Mouse (Mus musculus): ENCODE data around the gene Derl3. TPM values are rescaled to one million over a fixed set of nuclear protein-coding genes. Genes with fewer than 3 reads are reported as not detected.

Derl3 gene
- polyA plus RNA-seq, 1 experiment = 0.36 TPM

- TF ChIP-seq GATA1 (IDR thresholded peaks at IDR 0.05; ENCODE audit: low read length) = no peak
Measured at GRCm38 (mm10) chr10:75889406-75890153, 3.6 kb upstream of the Derl3 start.

DNA sequence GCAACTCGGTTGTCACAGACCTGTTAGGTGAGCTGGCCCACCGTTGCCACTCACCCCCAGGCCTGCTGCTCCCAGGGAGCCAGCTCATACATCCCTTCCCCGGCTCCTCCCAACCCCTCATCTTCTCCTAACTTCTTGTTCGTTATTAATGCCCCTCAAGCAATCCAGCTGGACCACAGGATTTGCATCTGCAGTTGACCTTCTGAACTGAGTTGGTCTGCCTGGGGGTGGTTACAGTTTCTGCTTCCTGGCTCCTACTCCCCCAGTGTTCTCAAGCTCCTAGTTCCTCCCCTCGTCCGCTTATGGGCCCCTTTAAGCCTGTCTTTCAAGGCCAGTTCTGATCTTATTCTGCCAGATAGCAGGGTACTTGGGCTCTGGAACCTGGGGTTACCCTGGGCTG, 1.4 kb downstream of the Derl3 start:
- no peak for TF ChIP-seq GATA1 (IDR thresholded peaks at IDR 0.05; ENCODE audit: low read length)

DNA sequence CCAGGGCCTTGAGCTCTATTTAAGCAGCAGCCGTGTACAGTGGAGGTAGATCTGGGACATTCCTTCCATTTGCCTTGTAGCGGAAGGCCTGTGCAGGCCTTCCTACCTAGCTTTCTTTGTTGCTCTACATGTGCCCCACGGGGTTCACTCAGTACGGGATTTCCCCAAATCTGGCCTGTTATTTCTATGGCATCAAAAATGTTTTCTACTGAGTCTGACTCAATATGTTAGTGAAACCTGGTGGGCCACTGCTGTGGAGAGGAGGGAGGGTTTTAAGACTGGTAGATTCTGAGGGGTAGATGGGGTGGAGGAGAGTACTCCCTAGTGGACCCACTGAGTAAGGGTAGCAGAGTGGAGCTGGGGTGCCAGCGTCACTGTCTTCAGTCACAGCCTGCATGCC, 2.5 kb downstream of the Derl3 start:
- TF ChIP-seq GATA1 (IDR thresholded peaks at IDR 0.05; ENCODE audit: low read length) = no peak

GRCm38 (mm10) chr10:75896208-75896607, 3.0 kb downstream of the Derl3 start:
- TF ChIP-seq GATA1 (IDR thresholded peaks at IDR 0.05; ENCODE audit: low read length) = no peak

DNA sequence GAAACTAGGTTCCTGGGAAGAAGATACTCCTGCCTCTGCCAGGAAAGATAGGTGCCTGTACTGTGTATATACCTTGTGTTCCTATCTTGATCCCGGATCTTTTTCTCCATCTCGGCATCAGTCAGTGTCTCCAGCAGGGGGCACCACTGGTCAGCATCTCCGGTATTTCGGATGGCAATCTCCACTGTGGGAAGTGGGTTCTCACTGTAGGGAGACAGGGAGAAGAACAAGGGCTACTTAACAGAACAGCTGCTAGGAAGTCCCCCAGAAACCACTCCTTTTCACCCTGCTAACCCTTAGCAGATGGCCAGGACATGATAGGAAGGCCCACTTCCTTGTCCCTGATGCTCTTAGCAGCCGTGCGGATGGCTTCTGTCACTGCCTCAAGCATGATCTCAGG, 4.2 kb downstream of the Derl3 start:
- TF ChIP-seq GATA1 (IDR thresholded peaks at IDR 0.05; ENCODE audit: low read length) = no peak

- TF ChIP-seq GATA1 (IDR thresholded peaks at IDR 0.05; ENCODE audit: low read length) = no peak
Measured at GRCm38 (mm10) chr10:75898039-75898564, 4.9 kb downstream of the Derl3 start.

- TF ChIP-seq GATA1 (IDR thresholded peaks at IDR 0.05; ENCODE audit: low read length) = no peak
Measured at GRCm38 (mm10) chr10:75898846-75899245, 5.6 kb downstream of the Derl3 start.

DNA sequence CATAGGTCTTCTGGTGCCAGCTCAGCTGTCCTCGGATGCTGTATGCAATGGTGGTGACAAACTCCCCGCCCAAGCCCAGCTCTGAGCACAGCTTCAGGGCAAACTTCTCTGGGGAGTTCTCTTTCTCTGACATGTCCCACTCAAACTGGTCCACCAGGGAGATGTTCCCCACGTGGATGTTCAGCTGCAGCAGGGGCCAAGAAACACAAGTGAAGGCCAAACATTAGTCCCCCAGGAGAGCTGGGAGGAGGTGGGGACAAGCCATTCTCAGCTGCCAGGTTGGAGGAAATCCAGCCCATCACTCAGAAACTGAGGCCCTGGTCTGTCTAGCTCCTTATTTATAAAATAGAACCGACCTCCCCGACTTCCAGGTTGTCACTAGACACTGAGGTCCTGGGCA, 11.2 kb downstream of the Derl3 start:
- no peak for TF ChIP-seq GATA1 (IDR thresholded peaks at IDR 0.05; ENCODE audit: low read length)

DNA sequence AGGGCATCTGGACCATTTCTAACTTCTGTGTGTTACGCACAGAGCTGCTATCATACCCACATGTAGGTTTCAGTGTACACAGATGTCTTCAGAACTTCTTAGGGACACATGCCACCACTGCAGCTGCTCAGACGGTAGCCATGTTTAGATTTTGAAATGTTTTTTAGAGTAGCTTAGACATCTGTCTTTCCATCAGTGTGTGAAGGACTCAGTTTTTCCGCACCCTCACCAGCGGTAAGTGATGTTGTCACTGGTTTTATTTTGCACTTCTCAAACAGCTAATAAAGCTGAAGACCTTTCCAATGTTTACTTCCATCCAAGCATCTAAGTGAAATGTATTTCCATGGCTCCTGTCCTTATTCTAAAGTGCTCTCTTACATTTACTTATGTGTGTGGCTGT, 13.7 kb downstream of the Derl3 start:
- no peak for TF ChIP-seq GATA1 (IDR thresholded peaks at IDR 0.05; ENCODE audit: low read length)

DNA sequence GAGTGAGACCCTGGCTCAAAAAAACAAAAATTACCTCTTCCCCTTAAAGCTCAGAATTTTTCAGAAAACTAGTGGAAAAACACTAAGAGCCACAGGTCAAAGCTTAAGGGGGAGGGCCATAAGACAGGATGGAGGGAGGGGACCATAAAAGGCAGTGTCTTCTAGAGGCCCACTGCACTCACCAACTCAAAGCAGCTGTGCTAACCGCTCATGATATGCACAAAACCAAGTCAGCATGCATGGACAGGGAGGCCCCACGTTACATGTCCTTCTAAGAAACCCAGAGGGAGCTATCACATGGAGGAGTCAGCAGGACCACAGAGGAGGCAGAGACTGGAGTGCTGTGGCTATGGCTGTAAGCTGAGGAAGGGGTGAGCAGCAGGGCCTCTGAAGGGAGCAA, 17.5 kb downstream of the Derl3 start:
- TF ChIP-seq GATA1 (IDR thresholded peaks at IDR 0.05; ENCODE audit: low read length) = no peak

DNA sequence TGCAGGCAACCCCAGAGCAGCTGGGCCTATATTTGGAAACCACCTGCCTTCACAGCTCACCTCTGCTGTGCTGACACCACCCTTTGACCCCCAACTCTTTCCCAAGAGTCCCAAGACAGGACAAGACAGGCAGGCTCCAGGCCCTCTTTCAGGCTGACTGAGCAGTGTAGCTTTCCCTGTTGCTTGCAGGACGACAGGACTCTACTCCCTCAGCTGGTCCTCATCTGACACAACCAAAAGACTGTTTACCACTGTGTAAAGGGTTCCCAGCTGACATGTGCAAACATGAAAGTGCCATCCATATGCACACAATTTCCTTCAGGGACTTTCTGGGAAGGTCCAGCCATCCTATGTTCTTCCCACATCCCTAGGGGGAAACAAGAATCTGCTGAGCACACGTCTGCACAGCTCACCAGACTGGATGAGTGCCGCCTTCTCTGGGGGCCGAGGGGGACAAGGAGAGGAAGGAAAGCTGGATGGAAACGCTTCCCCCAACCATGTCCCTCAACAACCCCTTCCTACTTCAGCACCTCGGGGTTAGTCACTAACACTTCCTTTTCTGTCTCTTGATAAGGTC, 19.9 kb downstream of the Derl3 start:
- TF ChIP-seq GATA1 (IDR thresholded peaks at IDR 0.05; ENCODE audit: low read length) = no peak

DNA sequence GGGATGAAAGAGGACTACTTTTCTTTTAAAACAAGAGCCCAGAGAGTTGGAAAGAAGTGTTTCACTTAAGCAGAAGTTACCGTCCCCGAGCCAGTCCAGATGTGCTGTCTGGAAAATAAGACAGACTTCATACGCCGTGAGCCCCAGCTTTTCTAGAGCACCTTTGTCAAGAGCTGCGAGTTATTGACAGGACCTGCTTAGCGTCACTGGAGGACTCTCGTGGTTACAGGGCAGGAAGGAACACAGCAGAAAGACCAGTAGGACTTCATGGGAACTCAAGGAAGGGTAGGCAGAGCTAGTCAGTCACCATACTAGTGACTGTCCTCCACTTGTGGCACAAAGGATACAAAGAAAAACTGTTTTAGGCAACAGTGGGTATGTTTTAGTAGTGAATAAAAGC, 22.3 kb downstream of the Derl3 start:
- TF ChIP-seq GATA1 (IDR thresholded peaks at IDR 0.05; ENCODE audit: low read length) = no peak

GRCm38 (mm10) chr10:75916840-75917239, 23.6 kb downstream of the Derl3 start:
- TF ChIP-seq GATA1 (IDR thresholded peaks at IDR 0.05; ENCODE audit: low read length) = no peak

DNA sequence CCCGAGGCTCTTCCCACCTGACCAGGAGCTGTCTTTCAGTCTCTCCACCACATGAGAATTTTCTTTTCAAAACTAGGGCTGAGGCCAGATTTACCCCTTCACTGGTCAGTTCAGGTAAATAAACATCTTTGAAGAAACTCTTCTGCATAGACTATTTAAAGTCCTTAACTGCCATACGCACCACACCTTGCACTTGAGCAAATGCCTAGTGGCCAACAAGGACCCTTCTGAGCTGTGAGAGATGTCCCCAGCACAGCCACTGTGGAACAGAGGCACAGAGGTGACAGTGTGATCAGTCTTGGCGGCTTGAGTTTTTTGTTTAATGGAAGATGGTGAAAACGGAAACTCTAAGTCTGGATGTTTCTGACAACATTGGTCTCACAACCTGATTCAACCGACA, 25.8 kb downstream of the Derl3 start:
- TF ChIP-seq GATA1 (IDR thresholded peaks at IDR 0.05; ENCODE audit: low read length) = no peak

DNA sequence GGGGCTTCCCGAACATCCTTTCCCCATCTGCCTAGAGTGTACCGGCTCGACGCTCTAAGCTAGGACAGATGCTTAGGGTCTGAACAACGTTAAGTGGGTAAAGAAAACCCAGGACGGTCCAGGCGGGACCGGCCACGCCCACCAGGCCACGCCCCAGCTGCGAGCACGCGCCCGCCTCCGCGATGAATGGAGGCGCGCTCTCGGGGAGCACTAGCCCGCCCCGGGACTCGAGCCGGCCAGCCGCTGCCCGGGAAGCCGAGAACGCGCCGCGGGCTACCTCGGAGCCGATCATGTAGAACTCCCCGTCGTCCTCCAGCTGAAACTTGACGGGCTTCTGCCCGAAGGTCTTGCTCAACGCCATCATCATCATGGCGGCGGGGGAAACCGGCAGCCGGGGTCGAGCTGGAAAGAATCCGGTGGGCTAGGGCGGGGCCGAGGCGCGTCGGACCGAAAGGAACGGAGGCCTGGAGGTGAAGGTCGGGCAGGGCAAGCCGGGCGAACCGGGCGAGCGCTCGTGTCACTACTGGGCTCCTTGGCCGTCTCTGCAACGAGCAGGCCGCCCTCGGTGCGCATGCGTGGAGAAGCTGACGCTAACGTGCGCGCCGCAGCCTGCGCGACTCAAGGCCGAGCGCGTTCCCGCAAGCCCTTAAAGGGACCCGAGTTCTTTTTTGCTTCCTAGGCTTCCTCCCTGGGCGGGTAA, 28.0 kb downstream of the Derl3 start, which contains the start of gene Smarcb1:
Gene Smarcb1, minus strand, starts transcription at position 592 of the 700 bp plus-strand sequence.
- TF ChIP-seq GATA1 (IDR thresholded peaks at IDR 0.05; ENCODE audit: low read length) = no peak
